Mouse (Mus musculus) MEL (cell line): ENCODE measurements around the gene a.

Source experiments
- CHD1 ChIP-seq: IDR thresholded peaks from 2 replicates; pipeline ENCODE4 v1.6.1; 2012; ENCODE audit warnings: low read depth, mild to moderate bottlenecking, inconsistent platforms, low read length, improper control_type of control experiment
- CTCF ChIP-seq, 3 experiments: IDR thresholded peaks in 2 of 3; conservative IDR thresholded peaks in 1 of 3; 2 replicates each; pipeline ENCODE4 v1.5.1; 2011 to 2012; ENCODE audit warnings: low read length in 3 of 3, low read depth in 2 of 3, mild to moderate bottlenecking in 2 of 3, improper control_type of control experiment in 1 of 3, inconsistent platforms in 1 of 3, mixed read lengths in 1 of 3, moderate library complexity in 1 of 3; ENCODE audit not compliant: control insufficient read depth in 1 of 3, insufficient read depth in 1 of 3, poor library complexity in 1 of 3, severe bottlenecking in 1 of 3
- E2F4 ChIP-seq: IDR thresholded peaks from 2 replicates; pipeline ENCODE4 v1.6.1; 2011; ENCODE audit warnings: low read depth, low read length, improper control_type of control experiment, borderline replicate concordance
- EP300 ChIP-seq, 2 experiments: IDR thresholded peaks; 2 replicates each; pipeline ENCODE4 v1.6.1; 2011; ENCODE audit warnings: improper control_type of control experiment in 2 of 2, low read length in 2 of 2, low read depth in 1 of 2, mild to moderate bottlenecking in 1 of 2
- GATA1 ChIP-seq: IDR thresholded peaks from 2 replicates; pipeline ENCODE4 v1.6.1; 2011; ENCODE audit warnings: low read depth, low read length, improper control_type of control experiment
- MEF2A ChIP-seq: IDR thresholded peaks from 2 replicates; pipeline ENCODE4 v1.6.1; 2014; ENCODE audit warnings: low read depth, mild to moderate bottlenecking, inconsistent platforms, low read length, improper control_type of control experiment; ENCODE audit not compliant: poor library complexity, insufficient replicate concordance, severe bottlenecking; ENCODE audit errors: extremely low read depth
- NRF1 ChIP-seq: IDR thresholded peaks from 2 replicates; pipeline ENCODE4 v1.6.1; 2014; ENCODE audit warnings: low read depth, mild to moderate bottlenecking, inconsistent platforms, low read length, improper control_type of control experiment, moderate library complexity; ENCODE audit not compliant: poor library complexity, insufficient read depth, severe bottlenecking
- POLR2A ChIP-seq, 2 experiments: IDR thresholded peaks; 2 replicates each; pipeline ENCODE4 v1.6.1; 2011 to 2012; ENCODE audit warnings: low read length in 2 of 2, mild to moderate bottlenecking in 2 of 2, control low read depth in 1 of 2, improper control_type of control experiment in 1 of 2, low read depth in 1 of 2, moderate library complexity in 1 of 2; ENCODE audit not compliant: control insufficient read depth in 1 of 2, insufficient read depth in 1 of 2, poor library complexity in 1 of 2
- RAD21 ChIP-seq: IDR thresholded peaks from 2 replicates; pipeline ENCODE4 v1.6.1; 2011; ENCODE audit warnings: mild to moderate bottlenecking, low read depth, low read length, improper control_type of control experiment

- no peak for TF ChIP-seq POLR2A (IDR thresholded peaks at IDR 0.05; ENCODE audit: control insufficient read depth in 1 of 2, insufficient read depth in 1 of 2, low read depth in 1 of 2, low read length in 2 of 2, poor library complexity in 1 of 2)
- TF ChIP-seq MEF2A = no peak
- no peak for TF ChIP-seq CTCF (IDR thresholded peaks at IDR 0.05 in 2 of 3, conservative IDR thresholded peaks at IDR 0.05 in 1 of 3; ENCODE audit: control insufficient read depth in 1 of 3, insufficient read depth in 1 of 3, low read depth in 2 of 3, low read length in 3 of 3, poor library complexity in 1 of 3, severe bottlenecking in 1 of 3)
- TF ChIP-seq NRF1 = no peak
- no peak for TF ChIP-seq GATA1
- no peak for TF ChIP-seq E2F4
- no peak for TF ChIP-seq RAD21
- no peak for TF ChIP-seq CHD1
- no peak for TF ChIP-seq EP300 (IDR thresholded peaks at IDR 0.05; ENCODE audit: low read depth in 1 of 2, low read length in 2 of 2)
Measured at GRCm38 (mm10) chr2:154868106-154868505, 76.9 kb downstream of the a start.
